Mouse (Mus musculus): ENCODE data around the gene Ltf.

GRCm38 (mm10) chr9:110989543-110989942 is 29.5 kb upstream of the Ltf start:
- no peak for TF ChIP-seq EP300 (IDR thresholded peaks at IDR 0.05; ENCODE audit: low read depth)
- no peak for TF ChIP-seq CTCF (IDR thresholded peaks at IDR 0.05; ENCODE audit: low read depth)
